ENCODE assay signal across 8 mouse cellular contexts in the genomic region with DNA sequence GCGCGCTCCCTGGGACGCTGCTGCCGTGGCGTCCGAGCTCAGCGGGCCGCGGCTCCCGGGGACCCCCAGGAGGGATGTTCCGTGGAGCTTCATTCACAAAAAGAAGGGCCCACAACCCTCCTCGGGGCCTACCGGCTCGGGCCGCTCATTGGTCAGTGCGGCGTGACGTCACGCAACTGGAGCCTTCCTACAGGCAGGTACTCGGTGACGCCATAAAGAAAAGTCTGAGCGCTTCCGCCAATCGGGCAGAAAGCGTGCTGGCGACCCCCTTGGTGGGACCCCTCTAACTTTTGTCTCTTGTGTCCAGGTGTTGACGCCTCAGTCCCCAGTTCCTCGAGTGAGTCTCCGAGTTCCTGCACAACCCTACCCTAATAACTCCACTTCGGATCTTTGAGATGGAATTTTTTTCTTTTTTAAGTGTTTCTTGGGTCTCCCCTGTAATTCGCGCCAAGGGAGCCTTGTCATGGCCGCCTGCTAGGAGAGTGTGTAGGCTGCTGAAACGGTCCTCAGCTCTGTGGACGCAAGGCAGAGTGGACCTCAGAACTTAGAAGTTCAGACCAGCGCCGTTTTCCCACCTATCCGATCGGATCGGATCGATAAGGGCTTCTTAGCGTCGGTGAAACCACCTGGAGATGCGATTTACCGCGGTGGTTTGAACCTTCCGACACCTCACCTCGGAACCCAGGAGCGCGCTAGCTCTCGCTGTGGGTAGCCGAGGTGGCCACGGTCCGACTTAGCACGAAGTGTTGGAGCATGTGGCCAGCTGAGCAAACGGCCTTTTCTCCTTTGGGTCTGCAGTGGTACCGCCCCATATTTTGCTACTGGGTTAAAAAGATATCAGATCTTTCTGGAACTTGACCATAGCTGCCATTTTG. TPM values are rescaled to one million over a fixed set of nuclear protein-coding genes. Genes with fewer than 3 reads are reported as not detected.
DNase-seq lines count a peak whose midpoint lies in the region; ATAC-seq and TF ChIP-seq lines count a peak whose summit lies in the region.

Gene Cdc14b, minus strand, starts transcription at position 412 of the 875 bp plus-strand sequence.

- peak; percentile 66 to 84 for DNase-seq in cerebellum, postnatal 25 days
- DNase-seq in gastrocnemius, adult 2 months = peak; percentile 69
- DNase-seq in induced T-regulatory cell, adult 2 months (ENCODE audit: low read depth) = peak; percentile 74
- peak; percentile 39 to 76 for DNase-seq in left cerebral cortex, postnatal 10 days (ENCODE audit: extremely low spot score in 1 of 2, low spot score in 2 of 2)
- DNase-seq in right cerebral cortex, postnatal 10 days (ENCODE audit: low spot score in 2 of 2) = peak; percentile 84 to 85
- peak; percentile 76 for DNase-seq in urinary bladder, postnatal 14 days (ENCODE audit: low spot score)

- peaks cover 66% of the 10 kb centered on the region for H3K27me3 ChIP-seq in megakaryocyte, embryonic 14.5 days (replicated peaks)

- H3K9me3 ChIP-seq in megakaryocyte, embryonic 14.5 days = 0 out of 2 replicates have a peak, but pooled peaks cover 4% of the 10 kb centered on the region

- peaks cover 22% of the 10 kb centered on the region for H3K4me1 ChIP-seq in megakaryocyte, embryonic 14.5 days

- peak within 1 kb of the TSS; percentile 12; the same call in 1 of the 2 replicates for H3K27ac ChIP-seq in gastrocnemius, adult 2 months

- no peak for TF ChIP-seq CTCF in gastrocnemius, adult 2 months (IDR thresholded peaks at IDR 0.05)

- H3K4me3 ChIP-seq in gastrocnemius, adult 2 months = peak within 1 kb of the TSS; percentile 84
- peak within 1 kb of the TSS; percentile 90 for H3K4me3 ChIP-seq in megakaryocyte, embryonic 14.5 days (replicated peaks)

- ATAC-seq in activated CD4-positive, CD25-positive, alpha-beta regulatory T cell, adult 4 months = peak; percentile 64

- H3K36me3 ChIP-seq in megakaryocyte, embryonic 14.5 days (replicated peaks; ENCODE audit: low read length) = no peaks in the 10 kb centered on the region

- intact Hi-C loops in gastrocnemius, adult 2 months (cut with DNase I) = no loop called here
- intact Hi-C loops in left cerebral cortex, postnatal 10 days (cut with DNase I) = no loop called here

RNA-seq across cellular contexts. Expression of gene Cdc14b, which starts in this region (rescaled TPM):
- polyA plus RNA-seq in activated CD4-positive, CD25-positive, alpha-beta regulatory T cell, adult 4 months (2017; shearing (Covaris generic)) = 10 to 100 TPM; 10.3 to 10.4 TPM
- total RNA-seq in gastrocnemius, adult 2 months (2021) = 1 to 10 TPM; 6.3 to 6.8 TPM
- 1 to 10 TPM; 2.9 to 3.4 TPM for total RNA-seq in left cerebral cortex, postnatal 10 days (2021)
- polyA plus RNA-seq in megakaryocyte, embryonic 14.5 days (2012; ENCODE audit: insufficient read depth, low replicate concordance) = 0.13 TPM in 1 of 2 replicates, not detected in the other

Comparison
In these comparisons a context has a peak if more than half of its experiments do, and no peak if none do; other contexts are left out.
1. Peak in every context shown above with its lines: DNase-seq, ATAC-seq, H3K4me3 ChIP-seq and H3K27ac ChIP-seq.